Mouse (Mus musculus) right cerebral cortex, postnatal 36 days (tissue): ENCODE data around the gene Gm3636.
"Not testable (repeated sequence)": the region's sequence is repeated elsewhere in the genome, so short reads cannot be mapped to it uniquely, and the experiment has no call there.

Experiments used
- DNase-seq, 2 experiments: peaks; one replicate each; pipeline ENCODE4 v3.0.0; 2022; ENCODE audit warnings: low spot score in 2 of 2, mixed read lengths in 1 of 2

The Gm3636 gene

DNA sequence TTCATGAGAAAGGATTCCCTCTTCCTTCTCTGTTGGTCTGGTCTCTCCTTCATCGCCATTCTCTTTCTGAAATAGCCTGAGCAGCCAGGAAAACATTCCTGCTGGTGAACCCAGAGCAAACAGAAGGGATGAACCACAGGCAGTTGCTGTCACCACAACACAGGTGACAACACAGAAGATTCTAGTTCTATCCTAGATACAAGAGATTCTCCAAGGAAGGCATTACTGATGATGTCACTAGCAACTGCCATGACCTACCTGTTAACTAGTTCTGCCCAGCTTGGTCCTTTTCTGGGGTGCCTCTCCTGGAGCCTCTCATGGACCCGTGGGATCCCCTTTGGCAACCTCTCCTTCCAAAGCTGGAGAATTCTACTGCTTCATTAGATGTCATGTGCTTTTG, at the start of gene Gm3636:
TSS of gene Gm3636 (minus strand) at position 101 of the 400 bp plus-strand sequence.
- DNase-seq = not testable (repeated sequence)

DNA sequence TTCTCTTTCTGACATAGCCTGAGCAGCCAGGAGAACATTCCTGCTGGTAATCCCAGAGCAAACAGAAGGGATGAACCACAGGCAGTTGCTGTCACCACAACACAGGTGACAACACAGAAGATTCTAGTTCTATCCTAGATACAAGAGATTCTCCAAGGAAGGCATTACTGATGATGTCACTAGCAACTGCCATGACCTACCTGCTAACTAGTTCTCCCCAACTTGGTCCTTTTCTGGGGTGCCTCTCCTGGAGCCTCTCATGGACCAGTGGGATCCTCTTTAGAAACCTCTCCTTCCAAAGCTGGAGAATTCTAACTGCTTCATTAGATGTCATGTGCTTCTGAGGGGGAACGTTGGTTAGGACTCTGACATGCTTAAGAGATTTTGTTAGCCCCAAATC, 32.2 kb upstream of the Gm3636 start, which contains the start of gene Gm8362:
TSS of gene Gm8362 (minus strand) at position 101 of the 400 bp plus-strand sequence.
- not testable (repeated sequence) for DNase-seq

DNA sequence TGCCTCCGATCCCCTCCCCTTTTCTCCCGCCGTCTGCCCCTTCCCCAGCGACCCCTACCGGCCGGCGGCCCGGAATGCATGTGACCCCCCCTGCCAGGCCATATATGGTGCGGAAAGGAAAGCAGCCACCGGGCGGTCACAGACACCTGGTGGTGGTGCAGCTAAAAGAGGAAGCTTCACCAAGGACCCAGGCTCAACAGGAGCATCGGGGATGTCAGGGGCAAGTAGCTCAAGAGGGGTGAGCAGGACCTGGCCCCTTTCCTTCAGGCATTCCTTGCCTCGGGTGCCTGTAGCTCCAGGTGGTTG, 15.1 kb upstream of the Gm3636 start:
- peak in 1 of 2 experiments; percentile 1 for DNase-seq

DNA sequence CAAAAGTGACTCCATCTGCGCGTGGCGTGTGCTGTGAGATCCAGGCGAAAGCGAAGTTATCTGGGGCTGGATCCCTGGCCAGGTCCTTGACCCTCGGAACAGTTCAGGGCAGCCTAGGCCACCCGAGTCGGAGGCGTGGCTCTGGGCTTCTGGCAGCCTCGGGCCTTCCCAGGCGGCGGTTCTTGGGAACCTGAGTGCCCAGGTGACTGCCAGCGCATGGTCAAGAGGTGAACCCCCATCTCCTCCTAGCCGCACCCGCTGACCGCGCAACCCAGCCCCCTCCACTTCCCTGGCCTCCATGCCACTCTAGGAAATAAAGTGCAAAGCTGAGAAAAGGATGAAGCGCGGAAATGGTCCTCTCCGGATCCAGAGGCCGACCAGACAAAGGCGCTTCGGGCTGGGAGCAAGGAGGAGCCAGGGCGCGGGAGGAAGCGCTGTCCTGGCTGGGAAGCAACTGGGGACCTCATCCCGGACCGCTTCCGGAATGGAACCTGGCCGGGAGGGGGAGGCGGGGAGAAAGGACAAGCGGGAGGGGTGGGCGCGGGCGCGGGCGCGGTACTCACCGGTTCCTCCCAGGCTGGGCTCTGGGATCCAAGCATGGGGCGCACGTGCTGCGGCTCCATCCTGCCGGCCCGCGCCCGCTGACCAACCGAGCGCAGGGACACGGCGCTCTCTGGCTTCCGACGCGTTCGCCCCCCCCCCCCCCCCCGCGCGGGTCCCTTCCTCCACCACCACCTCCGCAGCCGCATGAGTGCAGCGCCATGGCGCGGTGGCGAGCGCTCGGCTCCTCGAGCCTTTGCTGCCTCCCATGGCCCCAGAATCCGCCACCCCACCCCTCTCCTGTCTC, 14.5 kb upstream of the Gm3636 start:
- peak in 1 of 2 experiments; percentile 0 for DNase-seq

DNA sequence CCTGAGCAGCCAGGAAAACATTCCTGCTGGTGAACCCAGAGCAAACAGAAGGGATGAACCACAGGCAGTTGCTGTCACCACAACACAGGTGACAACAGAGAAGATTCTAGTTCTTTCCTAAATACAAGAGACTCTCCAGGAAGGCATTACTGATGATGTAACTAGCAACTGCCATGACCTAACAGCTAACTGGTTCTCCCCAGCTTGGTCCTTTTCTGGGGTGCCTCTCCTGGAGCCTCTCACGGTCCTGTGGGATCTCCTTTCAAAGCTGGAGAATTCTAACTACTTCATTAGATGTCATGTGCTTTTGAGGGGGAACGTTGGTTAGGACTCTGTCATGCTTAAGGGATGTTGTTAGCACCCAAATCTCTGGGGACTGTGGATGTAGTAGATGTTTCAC, 22.0 kb downstream of the Gm3636 start, which contains the start of gene Gm8050:
TSS of gene Gm8050 (minus strand) at position 101 of the 400 bp plus-strand sequence.
- DNase-seq = not testable (repeated sequence)
